Mouse (Mus musculus): Measurements from ENCODE around the gene Sorbs2. TPM values are rescaled to one million over a fixed set of nuclear protein-coding genes. Genes with fewer than 3 reads are reported as not detected.

Gene Sorbs2
- total RNA-seq, 2 experiments from 2014 or later = 166 to 172 TPM

DNA sequence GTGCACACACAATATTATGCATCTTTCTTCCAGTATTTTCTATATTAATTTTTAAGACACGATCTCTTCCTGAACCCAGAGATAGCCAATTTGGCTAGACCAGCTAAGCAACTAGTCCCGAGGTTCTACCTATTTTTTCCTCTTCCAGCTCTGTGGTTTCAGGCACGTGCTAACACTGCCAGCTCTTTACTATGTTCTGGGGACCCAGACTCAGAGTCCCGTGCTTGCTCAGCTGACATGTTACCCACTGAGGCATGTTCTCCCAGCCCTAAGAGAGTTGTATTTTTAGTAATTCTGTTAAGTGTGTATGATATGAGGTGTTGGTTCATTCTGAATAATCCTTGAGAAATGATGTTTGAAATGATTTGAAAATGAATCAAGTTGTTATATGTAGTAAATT lies 62.5 kb downstream of the Sorbs2 start:
- no peak for DNase-seq (ENCODE audit: low spot score in 2 of 2)

DNA sequence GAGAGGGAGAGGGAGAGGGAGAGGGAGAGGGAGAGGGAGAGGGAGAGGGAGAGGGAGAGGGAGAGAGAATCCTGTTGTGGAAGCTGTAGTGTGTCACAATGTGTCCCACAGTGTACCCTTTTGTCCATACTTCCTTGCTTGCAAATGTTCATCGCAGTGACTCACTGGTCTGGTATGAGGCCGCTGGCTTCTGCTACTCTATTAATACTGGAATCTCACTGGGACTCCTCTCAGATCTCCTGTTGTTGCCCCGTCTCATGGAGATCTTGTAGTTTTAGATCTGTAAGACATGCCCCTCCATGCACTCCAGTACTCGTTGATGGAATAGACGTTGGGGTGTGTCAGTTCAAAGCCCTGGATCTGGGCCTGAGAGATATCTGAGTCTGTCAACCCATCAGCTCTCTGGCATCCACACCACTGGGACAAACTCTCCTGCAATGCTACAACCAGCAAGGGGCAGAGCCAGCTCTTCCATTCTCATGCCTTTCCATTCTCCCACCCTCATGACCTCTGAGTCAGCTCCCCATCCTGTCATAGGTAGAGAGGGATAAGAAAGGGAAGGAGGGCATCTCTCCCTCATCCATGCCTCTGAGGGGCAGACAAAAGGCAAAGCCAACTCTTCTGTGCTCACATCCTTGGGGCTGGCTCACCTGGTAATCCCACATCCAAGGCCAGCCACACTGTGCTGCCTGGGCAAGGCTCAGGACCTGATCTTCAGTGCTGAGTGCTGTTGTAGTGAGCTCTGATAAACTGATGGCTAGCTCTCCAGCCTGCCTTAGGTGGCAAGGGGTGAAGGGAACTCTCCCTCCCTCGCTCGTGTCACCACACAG lies 72.3 kb downstream of the Sorbs2 start:
- DNase-seq (ENCODE audit: low spot score in 2 of 2) = no peak

DNA sequence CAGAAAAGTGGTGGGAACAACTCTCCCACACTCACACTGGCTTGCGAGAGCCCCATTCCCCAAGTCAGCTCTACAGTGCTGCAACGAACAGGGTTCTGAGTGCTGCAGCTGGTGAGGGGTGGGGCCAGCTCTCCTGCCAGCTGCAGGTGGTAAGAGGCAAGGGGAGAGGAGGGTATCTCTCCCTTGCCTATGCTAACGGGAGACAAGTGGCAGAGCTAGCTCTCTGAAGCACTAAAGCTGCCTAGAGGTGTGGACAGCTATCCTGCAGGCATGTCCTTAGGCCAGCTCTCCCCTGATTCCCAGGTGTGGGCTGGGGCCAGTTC lies 72.9 kb downstream of the Sorbs2 start:
- DNase-seq (ENCODE audit: low spot score in 2 of 2) = no peak

DNA sequence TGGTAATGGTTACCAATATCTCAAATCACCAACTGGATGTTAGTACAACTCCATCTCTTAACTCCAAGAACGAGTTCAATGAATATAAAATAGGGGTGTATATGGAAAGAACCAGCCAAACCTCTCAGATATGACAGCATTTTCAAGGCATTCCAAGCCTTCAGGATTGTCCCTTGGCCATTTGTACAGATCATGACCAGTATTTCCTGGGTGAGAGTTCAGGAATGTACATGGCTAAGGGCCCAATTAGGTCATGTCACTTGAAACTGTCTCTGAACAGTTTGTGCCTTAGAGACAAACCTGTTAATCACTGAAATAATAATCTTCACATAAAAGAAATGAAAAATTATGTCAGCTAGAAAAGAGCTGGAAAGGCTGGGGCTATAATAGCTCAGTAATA lies 76.3 kb downstream of the Sorbs2 start:
- DNase-seq (ENCODE audit: low spot score in 2 of 2) = no peak

DNA sequence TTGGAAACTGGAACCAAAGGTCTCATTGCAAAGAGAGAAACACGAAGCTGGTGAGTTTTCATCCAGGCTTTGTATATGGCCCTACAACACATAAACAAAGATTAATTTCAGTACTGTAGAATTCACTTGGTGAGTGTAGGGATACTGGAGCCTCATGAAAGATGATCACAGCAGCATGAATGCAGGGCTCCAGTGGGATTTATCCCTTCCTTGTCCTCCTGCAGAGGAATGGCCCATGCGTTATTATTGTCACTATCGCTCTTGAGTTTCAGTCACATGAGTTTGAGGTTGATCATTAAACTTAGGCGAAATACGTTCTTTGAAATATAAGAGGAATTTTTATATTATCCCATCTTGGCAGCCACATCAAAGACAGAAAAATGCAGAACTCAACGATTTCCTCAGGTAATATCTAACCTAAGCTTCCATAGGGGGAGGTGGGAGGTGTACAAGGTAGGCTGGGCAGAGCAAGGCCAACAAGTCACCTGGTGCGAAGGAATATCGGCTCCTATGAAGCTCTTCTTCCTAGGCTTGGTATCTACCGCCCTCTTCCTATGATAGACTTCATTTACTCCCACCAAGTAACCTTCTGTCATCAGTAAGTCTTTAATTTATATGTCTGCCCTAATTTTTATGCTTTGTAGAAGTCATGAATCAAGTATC lies 76.9 kb downstream of the Sorbs2 start:
- DNase-seq (ENCODE audit: low spot score in 2 of 2) = no peak

DNA sequence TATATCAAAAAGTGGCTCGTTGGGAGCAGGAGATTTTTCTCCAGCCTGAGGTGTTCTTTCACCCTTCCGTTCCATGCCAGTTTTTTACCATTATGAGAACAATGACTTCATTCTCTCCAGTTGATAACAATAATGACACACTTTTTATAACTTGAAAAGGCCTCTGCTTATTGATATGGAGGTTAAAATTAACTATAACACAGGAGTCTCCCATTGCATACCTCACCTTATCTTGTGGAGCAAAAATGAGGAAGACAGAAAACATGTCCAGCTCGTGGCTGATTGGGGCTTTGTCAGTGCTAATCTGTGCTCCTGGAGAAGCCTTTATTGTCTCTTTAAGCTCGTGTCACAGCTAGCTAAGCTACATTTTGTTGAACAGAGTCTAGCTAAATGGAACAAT lies 77.6 kb downstream of the Sorbs2 start:
- DNase-seq (ENCODE audit: low spot score in 2 of 2) = no peak

DNA sequence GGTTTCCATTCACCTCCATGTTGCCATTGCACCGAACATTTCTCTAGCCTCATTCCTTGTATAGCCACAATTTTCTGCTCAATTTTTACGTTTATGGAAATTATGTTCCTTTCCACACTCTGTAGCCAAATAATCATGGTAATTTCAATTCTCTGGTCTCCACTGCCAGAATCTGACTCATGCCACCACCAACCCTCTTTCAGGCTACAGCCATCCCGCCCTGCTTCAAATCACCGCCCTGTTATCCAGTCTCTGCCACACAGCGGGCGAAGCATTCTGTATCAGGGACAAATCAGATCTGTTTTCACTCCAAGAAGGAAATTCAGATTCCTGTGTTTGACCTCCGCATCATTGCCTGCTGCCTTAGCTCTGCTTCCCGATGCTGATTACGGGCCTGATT lies 79.4 kb downstream of the Sorbs2 start:
- DNase-seq (ENCODE audit: low spot score in 2 of 2) = peak; percentile 44 to 61

DNA sequence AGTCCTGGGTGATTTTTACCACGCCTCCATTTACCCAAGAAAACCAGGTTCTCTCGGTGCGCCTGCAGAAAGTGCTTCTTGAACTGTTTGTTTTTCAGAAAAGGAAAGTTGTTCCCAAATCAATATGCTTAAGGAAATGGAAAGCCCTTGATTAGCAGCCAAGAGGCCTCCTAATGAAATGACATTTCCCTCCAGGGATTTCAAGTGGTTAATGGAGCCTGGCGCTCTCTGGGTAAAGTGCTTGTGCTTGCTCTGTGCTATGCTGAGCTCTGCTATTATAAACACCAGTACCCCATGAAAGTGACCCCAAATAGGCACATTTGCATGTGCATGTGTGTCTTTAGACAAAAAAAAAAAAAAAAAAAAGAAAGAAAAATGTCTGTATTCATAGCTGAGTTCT lies 84.3 kb downstream of the Sorbs2 start:
- DNase-seq (ENCODE audit: low spot score in 2 of 2) = no peak

DNA sequence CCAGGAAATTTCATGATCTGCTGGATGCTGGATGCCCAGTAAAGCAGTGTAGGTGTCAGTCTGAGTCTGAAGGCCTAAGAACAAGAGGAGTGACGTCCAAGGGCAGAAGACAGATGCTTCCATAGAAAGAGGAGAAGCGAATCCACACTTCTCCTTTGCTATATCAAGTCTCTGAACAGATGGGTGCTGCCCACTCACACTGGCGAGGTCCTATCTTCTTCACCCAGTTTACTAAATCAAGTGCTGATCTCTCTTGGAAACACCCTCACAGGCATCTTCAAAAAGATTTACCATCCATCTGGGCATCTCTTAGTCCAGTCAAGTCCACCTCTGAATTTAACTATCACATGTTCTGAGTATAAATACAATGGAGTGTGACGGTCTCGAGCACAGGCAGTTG lies 86.1 kb downstream of the Sorbs2 start:
- peak; percentile 22 to 45 for DNase-seq (ENCODE audit: low spot score in 2 of 2)

DNA sequence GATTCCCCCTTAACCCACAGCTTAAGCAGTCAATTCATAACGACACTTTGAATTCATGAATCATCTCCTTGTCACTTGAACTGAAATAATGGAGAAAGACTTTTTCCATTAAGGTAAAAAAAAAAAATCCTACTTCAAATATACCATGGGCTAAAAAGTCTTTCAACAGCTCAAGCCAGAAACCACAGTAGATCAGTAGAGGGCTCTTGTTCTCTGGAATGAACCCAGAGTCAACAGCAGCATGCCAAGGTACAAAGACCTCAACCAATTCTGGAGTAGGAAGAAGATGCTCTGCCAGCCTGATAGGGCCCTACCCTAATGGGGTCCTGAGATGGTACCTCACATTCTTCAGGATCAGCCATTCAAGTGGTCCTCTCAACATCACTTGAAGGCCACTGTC lies 88.4 kb downstream of the Sorbs2 start:
- no peak for DNase-seq (ENCODE audit: low spot score in 2 of 2)

DNA sequence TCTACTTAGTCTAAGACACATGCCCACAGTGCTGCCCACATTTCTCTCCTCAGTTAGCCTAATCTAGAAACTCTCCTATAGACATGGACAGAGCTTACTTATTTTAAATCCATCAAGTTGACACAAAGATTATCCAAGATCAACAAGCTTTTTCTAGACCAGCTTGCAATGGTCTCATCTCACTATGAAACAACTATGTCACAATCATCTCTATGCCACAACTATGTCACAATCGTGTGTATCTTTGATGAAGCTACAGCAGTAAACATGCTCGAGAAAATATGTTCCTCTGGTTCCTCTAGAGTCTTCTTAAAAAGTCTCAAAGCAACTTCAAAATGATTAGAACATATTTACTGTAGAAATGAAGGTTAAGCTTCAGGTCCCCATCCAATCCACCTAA lies 89.0 kb downstream of the Sorbs2 start:
- DNase-seq (ENCODE audit: low spot score in 2 of 2) = no peak

DNA sequence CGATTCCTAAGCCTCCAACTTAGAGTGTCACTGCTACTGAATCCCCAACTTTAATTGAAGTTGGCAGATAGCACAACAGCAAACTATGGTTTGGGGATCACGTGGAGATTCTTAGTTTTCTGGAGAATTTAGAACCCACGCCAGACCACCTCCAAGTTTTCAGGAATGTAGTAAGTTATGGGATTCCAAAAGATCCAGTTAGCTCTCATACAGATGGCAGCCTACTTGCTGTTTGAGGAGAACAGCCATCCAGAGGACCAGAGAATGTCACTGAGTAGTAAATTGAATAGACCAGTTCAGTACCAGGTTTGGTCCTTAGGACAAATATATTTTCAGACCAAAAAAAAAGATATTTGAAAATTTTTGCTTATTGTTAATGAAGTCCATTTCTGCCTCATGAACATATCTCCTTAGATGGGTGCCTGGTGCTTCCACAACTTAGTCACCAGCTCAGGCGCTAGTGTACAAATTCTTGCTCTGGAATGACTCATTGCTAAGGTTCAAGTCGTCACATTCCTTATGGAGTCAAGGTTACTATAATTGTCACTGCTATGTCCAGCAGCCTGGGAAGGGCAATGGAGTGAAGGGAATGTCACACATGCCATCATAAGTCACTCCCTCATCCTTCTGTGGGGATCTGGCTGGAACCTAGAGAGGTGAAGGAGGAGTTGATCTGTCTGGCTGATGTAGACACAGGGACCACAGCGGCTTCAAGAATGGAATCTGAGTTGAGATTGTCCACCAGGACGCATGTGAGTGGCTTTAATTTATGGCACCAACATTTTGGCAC lies 90.2 kb downstream of the Sorbs2 start:
- no peak for DNase-seq (ENCODE audit: low spot score in 2 of 2)

DNA sequence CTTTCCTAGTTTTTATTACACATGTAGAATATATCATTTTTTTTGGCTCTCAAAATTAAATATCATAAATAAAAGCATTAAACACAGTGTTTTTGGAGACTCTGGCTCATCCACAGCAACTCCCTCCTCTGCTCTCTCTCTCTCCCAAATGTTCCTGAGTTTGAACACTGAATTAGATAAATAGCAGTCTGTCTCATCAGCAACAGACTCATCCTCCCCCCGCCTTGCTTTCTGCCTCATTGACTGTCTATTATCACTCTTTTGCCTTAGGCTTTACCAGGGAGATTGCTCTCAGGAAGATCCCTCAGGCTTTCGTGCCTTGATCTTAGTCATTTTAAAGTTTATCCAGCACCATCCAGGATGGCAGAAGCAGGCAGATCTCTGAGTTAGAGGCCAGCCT lies 91.3 kb downstream of the Sorbs2 start:
- DNase-seq (ENCODE audit: low spot score in 2 of 2) = peak in 1 of 2 experiments; percentile 70

DNA sequence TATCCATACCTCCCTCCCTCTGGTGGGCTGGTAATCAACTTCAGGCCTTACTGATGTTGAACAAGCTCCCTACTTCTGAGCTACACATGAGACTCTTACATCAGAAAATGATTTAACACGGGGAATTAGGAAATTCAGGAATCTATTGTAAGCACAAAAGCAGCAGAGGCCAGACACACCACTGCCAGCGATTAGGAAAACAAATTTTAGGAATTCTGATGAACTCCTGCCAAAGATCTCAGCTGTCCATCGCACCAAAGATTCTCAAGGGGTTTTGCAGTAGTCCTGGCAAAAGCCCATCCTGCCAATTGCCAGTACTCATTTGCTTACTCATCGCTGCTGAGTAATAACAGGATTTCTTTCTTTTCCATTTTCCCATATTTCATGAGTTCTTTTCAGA lies 94.4 kb downstream of the Sorbs2 start:
- peak; percentile 31 to 40 for DNase-seq (ENCODE audit: low spot score in 2 of 2)

DNA sequence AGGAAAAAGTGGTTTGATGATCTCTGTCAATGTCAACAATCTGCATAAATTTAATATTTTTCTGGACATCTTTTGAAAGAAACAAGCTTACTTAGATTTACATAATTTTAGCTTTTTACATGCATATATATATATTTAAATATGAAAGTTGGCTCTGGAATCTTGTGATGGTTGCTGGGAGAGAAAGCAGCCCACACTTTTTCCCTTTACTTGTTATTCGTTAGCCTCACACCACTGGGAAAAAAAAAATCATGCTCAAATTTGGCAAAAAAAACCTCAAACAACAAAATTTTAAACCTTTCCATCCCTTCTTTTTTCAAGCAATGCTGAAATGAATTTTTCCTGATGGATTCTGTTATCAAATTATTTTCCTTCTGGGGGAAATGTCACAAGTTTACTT lies 97.8 kb downstream of the Sorbs2 start:
- no peak for DNase-seq (ENCODE audit: low spot score in 2 of 2)

DNA sequence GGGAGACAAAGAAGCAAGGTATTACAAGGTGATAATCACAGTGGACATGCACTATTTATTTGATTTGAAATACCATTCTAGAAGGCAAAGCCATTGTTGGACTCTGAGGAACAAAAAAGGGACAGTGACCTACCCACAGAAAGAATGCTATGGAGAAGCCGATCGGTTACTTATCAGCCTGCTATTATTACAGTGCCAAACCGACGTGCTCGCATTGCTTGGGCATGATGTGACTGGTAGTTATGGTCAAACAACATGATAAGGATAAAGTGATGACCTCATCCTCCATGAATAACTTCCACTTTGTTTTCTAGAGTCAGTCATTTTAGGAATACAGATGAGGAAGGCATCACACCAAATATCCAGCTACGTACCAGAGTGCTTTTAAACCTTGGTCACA lies 99.4 kb downstream of the Sorbs2 start:
- no peak for DNase-seq (ENCODE audit: low spot score in 2 of 2)

DNA sequence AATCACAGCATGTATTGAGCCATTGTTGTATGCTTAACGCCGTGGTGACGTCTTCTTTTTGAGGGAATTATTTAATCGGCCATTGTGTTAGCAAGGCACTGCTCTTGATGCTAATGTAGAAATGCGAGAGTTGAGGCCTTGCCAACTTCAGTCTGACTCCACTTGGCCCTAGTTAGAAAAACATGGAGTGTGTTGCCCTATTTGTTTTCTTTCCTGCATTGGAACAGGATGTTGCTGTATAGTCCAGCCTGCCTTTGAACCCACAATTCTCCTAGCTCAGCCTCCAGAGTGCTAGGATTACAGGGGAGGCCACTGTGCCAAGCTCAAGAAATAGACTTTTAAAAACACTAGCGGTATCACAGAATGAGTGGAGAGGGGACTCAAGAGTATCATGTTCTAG lies 100.8 kb downstream of the Sorbs2 start:
- no peak for DNase-seq (ENCODE audit: low spot score in 2 of 2)

DNA sequence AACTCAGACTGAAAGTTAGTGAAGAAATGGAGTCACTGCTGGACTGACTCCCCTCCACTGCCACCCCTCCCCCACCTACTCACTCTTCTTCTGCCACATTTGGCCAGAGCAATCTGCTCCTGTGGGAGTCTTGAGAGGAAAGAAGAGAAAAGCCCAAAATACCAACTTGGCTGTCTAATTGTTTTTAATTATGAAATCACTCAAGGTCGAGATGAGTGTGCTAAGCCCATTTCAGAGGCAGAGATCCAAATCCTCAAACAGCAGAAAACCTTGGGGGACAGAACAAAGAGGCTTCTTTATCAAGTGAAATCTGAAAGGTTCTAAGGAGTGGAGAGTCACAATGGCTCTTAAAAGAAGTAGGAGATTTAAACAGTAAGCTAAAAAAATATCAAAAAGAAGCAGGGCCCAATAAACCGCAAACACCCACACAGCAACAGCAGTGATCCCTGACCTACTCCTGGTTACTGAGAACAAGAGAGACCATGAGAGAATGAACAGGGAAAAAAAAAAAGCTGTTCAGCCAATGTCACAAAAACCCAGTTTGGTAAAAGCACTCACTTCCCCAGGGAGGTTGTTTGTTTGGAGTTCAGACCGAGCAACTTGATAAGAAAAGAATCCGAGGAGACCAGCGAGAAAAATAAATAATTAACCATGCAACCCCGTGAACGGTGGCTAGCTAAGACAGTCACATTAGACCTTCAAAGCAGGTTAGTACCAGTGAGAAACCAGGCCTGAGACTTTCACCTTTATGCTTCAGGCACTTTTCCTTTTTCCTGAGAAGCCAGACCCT lies 103.0 kb downstream of the Sorbs2 start:
- no peak for DNase-seq (ENCODE audit: low spot score in 2 of 2)

DNA sequence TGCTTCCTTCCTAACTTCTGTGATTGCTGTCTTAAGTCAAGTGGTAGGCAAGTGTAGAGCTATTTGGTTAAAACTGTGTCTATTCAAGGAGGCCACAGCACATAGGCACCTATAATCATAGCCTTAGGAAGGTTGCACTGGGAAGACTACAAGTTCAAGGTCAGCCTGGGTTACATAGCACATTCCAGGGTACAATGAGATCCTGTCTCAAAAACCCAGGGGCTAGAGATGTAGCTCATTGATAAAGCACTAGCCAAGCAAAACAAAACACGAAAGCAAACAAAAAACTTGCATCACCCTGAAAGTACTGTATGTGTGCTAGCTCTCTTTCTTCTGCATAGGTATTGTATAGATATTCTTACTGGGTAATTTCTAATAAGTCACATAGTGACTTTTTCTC lies 103.7 kb downstream of the Sorbs2 start:
- no peak for DNase-seq (ENCODE audit: low spot score in 2 of 2)

DNA sequence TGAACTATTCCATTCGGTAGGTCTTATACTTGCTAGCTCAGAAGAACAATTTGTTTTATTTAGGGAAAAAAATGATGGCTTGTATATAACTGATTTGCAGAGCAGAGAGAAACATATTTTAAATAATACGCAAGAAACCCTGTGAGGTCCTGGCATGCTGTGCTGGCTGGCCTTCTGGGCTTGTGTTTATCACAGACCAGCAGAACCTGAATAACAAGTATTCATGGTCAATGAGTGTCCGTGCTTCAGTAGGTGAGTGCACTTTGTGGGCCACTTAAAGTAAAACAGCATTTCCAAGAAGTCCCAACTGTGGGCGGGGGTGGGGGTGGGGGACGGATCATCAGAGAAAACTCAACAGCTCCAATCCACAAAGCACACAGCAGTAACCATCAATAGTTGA lies 107.0 kb downstream of the Sorbs2 start:
- no peak for DNase-seq (ENCODE audit: low spot score in 2 of 2)

DNA sequence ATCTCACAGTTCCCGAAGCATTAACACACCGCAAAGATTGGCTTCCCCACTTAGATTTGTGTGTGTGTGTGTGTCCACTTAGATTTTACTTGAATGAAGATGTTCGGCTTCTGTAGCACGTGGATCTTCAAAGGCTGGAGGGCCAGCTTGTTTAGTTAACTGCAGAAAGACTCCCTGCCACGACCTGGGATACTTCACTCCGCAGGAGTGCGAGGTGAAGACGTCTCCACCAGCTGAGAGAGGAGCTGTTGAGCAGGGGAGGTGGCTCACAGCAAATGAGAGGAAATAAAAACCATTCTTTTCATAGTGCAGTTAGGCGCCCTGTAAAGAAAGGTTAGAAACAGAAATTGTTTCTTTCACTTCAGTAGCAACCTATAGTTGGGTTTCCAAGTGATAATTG lies 107.5 kb downstream of the Sorbs2 start:
- no peak for DNase-seq (ENCODE audit: low spot score in 2 of 2)

DNA sequence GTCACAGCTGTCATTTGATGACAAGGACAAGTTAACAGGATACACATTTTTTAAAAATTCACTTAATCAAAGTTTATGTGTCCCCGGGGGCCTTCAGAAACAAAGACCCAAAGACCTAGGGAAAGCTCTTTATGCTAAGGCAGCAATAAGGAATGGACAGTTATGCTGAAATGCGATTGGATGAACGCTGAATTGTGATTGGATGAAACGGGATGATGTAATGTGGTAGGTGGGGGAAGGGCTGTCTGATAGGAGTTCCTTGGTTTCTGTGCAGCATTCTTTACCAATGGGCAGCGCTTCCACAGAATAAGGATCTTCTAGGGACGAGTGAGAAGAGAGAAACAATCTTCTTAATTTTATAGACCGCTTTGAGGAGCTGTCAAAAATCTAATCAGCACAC lies 108.0 kb downstream of the Sorbs2 start:
- DNase-seq (ENCODE audit: low spot score in 2 of 2) = no peak

Data from layer of hippocampus, adult 18-20 months (tissue).